Mouse (Mus musculus) heart, adult 2 months (tissue): ENCODE measurements around the gene Fnbp4. TPM values are rescaled to one million over a fixed set of nuclear protein-coding genes. Genes with fewer than 3 reads are reported as not detected.

Source experiments
- DNase-seq, 2 experiments: peaks; one replicate each; pipeline ENCODE4 v3.0.0; 2021
- H3K27ac ChIP-seq: fragments of 200-600 bp; 2 replicates; pipeline ENCODE4 v1.8.1; 2022
- H3K27me3 ChIP-seq: fragments of 200-500 bp; 2 replicates; pipeline ENCODE4 v1.6.1; 2012; ENCODE audit warnings: mild to moderate bottlenecking, low read length, inconsistent platforms, mixed read lengths; ENCODE audit not compliant: control insufficient read depth, insufficient read depth
- H3K36me3 ChIP-seq: fragments of 200-500 bp; 2 replicates; pipeline ENCODE4 v1.6.1; 2012; ENCODE audit warnings: low read length, inconsistent platforms; ENCODE audit not compliant: control insufficient read depth, insufficient read depth
- H3K4me1 ChIP-seq: fragments of 200-500 bp; 2 replicates; pipeline ENCODE4 v1.6.1; 2011; ENCODE audit warnings: low read length; ENCODE audit not compliant: control insufficient read depth, insufficient read depth
- H3K4me3 ChIP-seq: fragments of 200-600 bp; 2 replicates; pipeline ENCODE4 v1.8.1; 2022
- H3K79me2 ChIP-seq: fragments of 200-500 bp; replicated peaks from 2 replicates; pipeline ENCODE4 v1.6.1; 2012; ENCODE audit warnings: mild to moderate bottlenecking, inconsistent platforms, low read length, moderate library complexity, mixed read lengths; ENCODE audit not compliant: control insufficient read depth, insufficient read depth
- H3K9ac ChIP-seq: fragments of 200-500 bp; 2 replicates; pipeline ENCODE4 v1.6.1; 2012; ENCODE audit warnings: low read depth, mild to moderate bottlenecking, control low read depth, inconsistent platforms, low read length, mixed read lengths
- CTCF ChIP-seq: fragments of 200-600 bp; IDR thresholded peaks from 2 replicates; pipeline ENCODE4 v1.8.1; 2022; ENCODE audit warnings: antibody characterized with exemption, mild to moderate bottlenecking, moderate library complexity
- EP300 ChIP-seq: fragments of 200-500 bp; IDR thresholded peaks from 2 replicates; pipeline ENCODE4 v1.6.1; 2011; ENCODE audit warnings: low read depth, low read length, control low read depth; ENCODE audit not compliant: insufficient read depth
- POLR2A ChIP-seq: fragments of 200-500 bp; IDR thresholded peaks from 2 replicates; pipeline ENCODE4 v1.6.1; 2011; ENCODE audit warnings: mild to moderate bottlenecking, low read depth, low read length, control low read depth; ENCODE audit not compliant: insufficient read depth
- WGBS: fragments of 180-500 bp; shearing (Covaris S2); methylation state at CpG from one replicate; pipeline ENCODE4 v1.1.7; 2018; 5-methylcytosine and 5-hydroxymethylcytosine counted together
- intact Hi-C: fragments of 180-260 bp; cut with DNase I; formaldehyde crosslinking; loops from one replicate; pipeline ENCODE4 v1.15.1; 2025
- polyA plus RNA-seq: library from polyadenylated mRNA; depleted of rRNA; stranded (reverse); fragments of >200 nt; gene quantifications from 2 replicates; pipeline ENCODE4 v1.2.3, GENCODE M21; 2012
- total RNA-seq, 2 experiments: library from RNA; stranded (reverse); gene quantifications; 2 replicates each; pipeline ENCODE4 v1.2.3; 2021

Gene Fnbp4
- total and polyA plus RNA-seq, 3 experiments = 11.3 to 16.6 (median 14.5) TPM

DNA sequence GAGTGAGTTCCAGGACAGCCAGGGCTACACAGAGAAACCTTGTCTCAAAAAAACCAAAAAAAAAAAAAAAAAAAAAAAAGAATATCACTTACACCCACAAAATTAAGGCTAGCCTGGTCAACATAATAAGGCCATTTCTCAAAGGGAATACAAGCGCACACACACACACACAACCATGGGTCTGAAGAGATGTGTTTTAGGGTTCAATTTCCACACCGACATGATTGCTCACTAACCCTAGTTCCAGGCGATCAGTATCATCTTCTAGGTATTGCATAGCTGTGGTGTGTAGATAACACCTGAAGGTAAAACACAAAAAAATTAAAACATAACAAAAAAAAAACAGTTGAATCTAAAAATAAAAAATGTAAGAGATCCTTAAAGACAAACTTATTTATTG is 18.4 kb upstream of the Fnbp4 start:
- DNase-seq = no peak
- no peak overlapping the region for H3K4me3 ChIP-seq
- H3K79me2 ChIP-seq = no peaks in the 10 kb centered on the region
- H3K36me3 ChIP-seq = no peaks in the 10 kb centered on the region
- H3K4me1 ChIP-seq = no peaks in the 10 kb centered on the region
- no peak overlapping the region for H3K27ac ChIP-seq
- no peaks in the 10 kb centered on the region for H3K27me3 ChIP-seq
- no peak overlapping the region for H3K9ac ChIP-seq
- intact Hi-C loops = no loop called here
- 97% methylated on average over 3 of the region's 3 CpGs for WGBS
- TF ChIP-seq EP300 = no peak
- no peak for TF ChIP-seq CTCF
- no peak for TF ChIP-seq POLR2A

DNA sequence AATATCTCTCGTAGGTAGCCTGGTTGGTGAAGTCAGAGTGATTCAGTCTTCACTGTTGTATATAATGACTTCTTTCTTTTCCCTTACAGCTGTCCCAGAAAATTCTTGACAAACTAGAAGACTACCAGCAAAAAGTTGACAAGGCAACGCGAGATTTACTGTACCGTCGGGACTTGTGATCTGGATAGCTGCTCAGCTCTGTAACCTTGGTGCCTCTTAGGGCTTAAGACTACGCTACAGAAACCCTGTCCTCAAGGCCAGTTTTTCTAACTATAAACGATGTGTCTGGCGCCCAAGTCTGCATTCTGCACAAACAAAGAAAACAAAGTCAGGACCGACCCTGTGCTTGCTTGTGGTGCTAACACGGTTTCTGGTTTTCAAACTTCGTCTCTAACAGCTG is 9.8 kb upstream of the Fnbp4 start:
- no peak overlapping the region for H3K27ac ChIP-seq
- no peaks in the 10 kb centered on the region for H3K79me2 ChIP-seq
- no peaks in the 10 kb centered on the region for H3K4me1 ChIP-seq
- no peak for TF ChIP-seq EP300
- TF ChIP-seq CTCF = no peak
- TF ChIP-seq POLR2A = no peak
- H3K9ac ChIP-seq = no peak overlapping the region
- H3K4me3 ChIP-seq = no peak overlapping the region
- H3K36me3 ChIP-seq = no peaks in the 10 kb centered on the region
- intact Hi-C loops = no loop called here
- 93% methylated on average over 11 of the region's 11 CpGs for WGBS
- DNase-seq = no peak
- no peaks in the 10 kb centered on the region for H3K27me3 ChIP-seq

DNA sequence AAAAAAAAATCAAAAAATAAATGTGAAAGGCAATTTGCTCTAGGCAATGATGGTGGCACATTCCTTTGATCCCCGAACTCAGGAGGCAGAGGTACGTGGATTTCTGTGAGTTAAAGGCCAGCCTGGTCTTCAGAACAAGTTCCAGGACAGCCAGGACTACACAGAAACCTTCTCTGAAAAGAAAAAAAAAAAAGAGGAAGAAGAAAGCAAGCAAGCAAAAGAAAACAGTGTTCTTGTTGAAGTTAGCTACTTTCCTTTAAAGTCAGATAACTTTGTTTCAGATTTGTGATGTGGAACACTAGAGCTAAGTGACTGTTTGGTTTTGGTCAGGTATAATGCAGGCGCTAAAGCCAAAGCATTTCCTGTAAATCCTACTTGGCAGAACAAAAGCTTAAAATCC is 6.4 kb upstream of the Fnbp4 start:
- 82% methylated on average over 3 of the region's 3 CpGs for WGBS
- Histone ChIP-seq H3K27ac (no peak overlapping the region), H3K4me1 (no peaks in the 10 kb centered on the region), H3K9ac (no peak overlapping the region), H3K36me3 (no peaks in the 10 kb centered on the region), H3K4me3 (no peak overlapping the region), H3K27me3 (no peaks in the 10 kb centered on the region), H3K79me2 (no peaks in the 10 kb centered on the region)
- intact Hi-C loops = no loop called here
- no peak for DNase-seq
- no peak for TF ChIP-seq CTCF
- TF ChIP-seq POLR2A = no peak
- no peak for TF ChIP-seq EP300

DNA sequence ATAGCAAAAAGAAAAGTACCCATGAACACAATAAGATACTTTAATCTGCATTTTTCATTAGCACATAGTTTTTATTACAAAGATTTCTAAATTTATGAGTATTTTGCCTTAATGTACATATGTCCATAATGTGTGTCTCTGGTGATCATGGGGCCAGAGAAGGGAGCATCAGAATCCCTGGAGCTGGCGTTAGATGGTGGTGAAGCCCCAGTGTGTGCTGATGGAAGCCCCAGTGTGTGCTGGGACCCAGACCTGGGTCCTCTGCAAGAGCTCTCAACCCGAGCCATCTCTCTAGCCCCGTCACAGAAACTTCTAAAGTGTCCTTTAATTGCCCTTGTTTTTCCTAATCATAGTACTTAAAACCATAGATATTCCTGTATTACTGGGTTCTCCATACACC is 5.8 kb upstream of the Fnbp4 start:
- DNase-seq = no peak
- H3K4me3 ChIP-seq = no peak overlapping the region
- intact Hi-C loops = no loop called here
- H3K36me3 ChIP-seq = no peaks in the 10 kb centered on the region
- H3K27me3 ChIP-seq = no peaks in the 10 kb centered on the region
- H3K79me2 ChIP-seq = no peaks in the 10 kb centered on the region
- TF ChIP-seq POLR2A = no peak
- TF ChIP-seq EP300 = no peak
- TF ChIP-seq CTCF = no peak
- H3K4me1 ChIP-seq = no peaks in the 10 kb centered on the region
- WGBS = 90% methylated on average over 3 of the region's 3 CpGs
- no peak overlapping the region for H3K9ac ChIP-seq
- H3K27ac ChIP-seq = no peak overlapping the region

DNA sequence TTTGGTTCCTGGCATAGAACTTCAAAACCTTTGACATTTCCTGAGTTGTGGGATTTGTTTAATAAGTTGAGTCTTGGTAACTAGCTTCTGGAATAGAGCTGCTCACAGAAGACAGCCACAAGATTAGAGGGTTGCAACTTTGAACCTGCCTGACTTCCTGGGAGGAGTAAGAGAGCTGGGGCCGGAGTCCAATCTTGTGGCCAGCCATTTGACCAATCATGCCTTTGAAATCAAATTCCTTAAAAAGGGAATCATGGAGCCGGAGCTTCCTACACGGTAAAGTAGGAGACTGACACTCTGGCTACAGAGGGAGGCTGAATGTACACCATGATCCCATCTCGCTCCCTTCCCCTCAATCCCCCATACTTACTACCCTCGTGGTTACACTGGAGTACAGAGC is 5.2 kb upstream of the Fnbp4 start:
- no peak overlapping the region for H3K27ac ChIP-seq
- 85% methylated on average over 5 of the region's 5 CpGs for WGBS
- intact Hi-C loops = no loop called here
- TF ChIP-seq CTCF (no peak), EP300 (no peak), POLR2A (no peak)
- no peaks in the 10 kb centered on the region for H3K27me3 ChIP-seq
- peaks cover 2% of the 10 kb centered on the region; the same call in 1 of the 2 replicates for H3K4me1 ChIP-seq
- no peak overlapping the region for H3K4me3 ChIP-seq
- no peak for DNase-seq
- no peak overlapping the region for H3K9ac ChIP-seq
- no peaks in the 10 kb centered on the region for H3K36me3 ChIP-seq
- H3K79me2 ChIP-seq = no peaks in the 10 kb centered on the region

DNA sequence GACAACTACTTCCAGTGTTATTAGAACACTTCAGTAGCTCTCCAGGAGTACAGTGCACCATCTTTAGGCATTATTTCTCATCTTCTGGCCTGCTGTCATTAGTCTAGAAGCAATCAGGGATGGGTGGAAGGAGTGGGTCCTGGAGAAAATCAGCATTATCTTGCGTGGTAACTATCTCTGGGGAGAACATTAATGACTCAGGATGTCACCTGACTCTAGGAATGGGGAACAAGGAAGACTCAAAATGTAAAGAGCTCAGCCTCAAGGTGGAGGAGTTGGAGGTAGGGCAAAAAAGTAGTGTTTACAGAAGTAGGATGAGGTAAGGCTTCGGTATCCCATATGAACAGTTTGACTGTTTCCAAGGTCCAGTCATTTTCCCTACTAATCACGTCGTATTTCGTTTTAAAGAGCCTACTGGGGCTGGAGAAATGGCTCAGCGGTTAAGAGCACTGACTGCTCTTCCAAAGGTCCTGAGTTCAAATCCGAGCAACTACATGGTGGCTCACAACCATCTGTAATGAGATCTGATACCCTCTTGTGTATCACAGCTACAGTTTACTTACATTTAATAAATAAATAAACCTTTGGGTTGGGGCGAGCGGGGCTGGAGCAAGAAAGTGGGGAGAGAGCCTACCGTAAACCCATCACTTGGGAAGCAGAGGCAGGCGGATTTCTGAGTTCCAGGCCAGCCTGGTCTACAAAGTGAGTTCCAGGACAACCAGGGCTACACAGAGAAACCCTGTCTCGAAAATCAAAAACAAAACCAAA is 701 bp upstream of the Fnbp4 start:
- Histone ChIP-seq H3K27ac (peak overlapping the region; percentile 95), H3K9ac (no peak overlapping the region)
- 55% methylated on average over 12 of the region's 12 CpGs for WGBS

More for the DNA sequence above, 701 bp upstream of the Fnbp4 start:
- intact Hi-C loops = loop anchor here (5.0 kb wide), 1 partner anchor 103 kb away; the partner anchor contains the start of gene Mtch2
- Histone ChIP-seq H3K36me3 (peaks cover 8% of the 10 kb centered on the region), H3K79me2 (peaks cover 3% of the 10 kb centered on the region), H3K4me3 (peak overlapping the region; percentile 53), H3K4me1 (peaks cover 4% of the 10 kb centered on the region), H3K27me3 (no peaks in the 10 kb centered on the region)
- DNase-seq = peak; percentile 20 to 31
- TF ChIP-seq POLR2A (no peak), CTCF (no peak), EP300 (no peak)
